Mouse (Mus musculus) liver, embryonic 13.5 days (tissue): Measurements from ENCODE around the gene Sept8. TPM values are rescaled to one million over a fixed set of nuclear protein-coding genes. Genes with fewer than 3 reads are reported as not detected.

Experiments used
- ATAC-seq: fragments of 200-750 bp; cut with Nextera tagmentation; 2 replicates; pipeline ENCODE4 v1.8.0; 2017; ENCODE audit warnings: low read depth, mild to moderate bottlenecking, moderate number of reproducible peaks, moderate library complexity
- DNase-seq: peaks from one replicate; pipeline ENCODE4 v3.0.0; 2022
- H3K27ac ChIP-seq: fragments of 300-500 bp; sonication (generic); 2 replicates; pipeline ENCODE4 v1.5.1; 2015; ENCODE audit warnings: moderate library complexity, mild to moderate bottlenecking, inconsistent platforms
- H3K27me3 ChIP-seq: fragments of 300-500 bp; sonication (generic); 2 replicates; pipeline ENCODE4 v1.6.1; 2015; ENCODE audit warnings: mild to moderate bottlenecking, inconsistent platforms
- H3K36me3 ChIP-seq: fragments of 300-500 bp; sonication (generic); 2 replicates; pipeline ENCODE4 v1.6.1; 2015; ENCODE audit warnings: mild to moderate bottlenecking, inconsistent platforms
- H3K4me1 ChIP-seq: fragments of 300-500 bp; sonication (generic); replicated peaks from 2 replicates; pipeline ENCODE4 v1.6.1; 2015; ENCODE audit warnings: inconsistent platforms
- H3K4me2 ChIP-seq: fragments of 300-500 bp; sonication (generic); 2 replicates; pipeline ENCODE4 v1.6.1; 2015; ENCODE audit warnings: inconsistent platforms, mild to moderate bottlenecking, moderate library complexity
- H3K4me3 ChIP-seq: fragments of 300-500 bp; sonication (generic); replicated peaks from 2 replicates; pipeline ENCODE4 v1.5.1; 2015; ENCODE audit warnings: mild to moderate bottlenecking, inconsistent platforms
- H3K9ac ChIP-seq: fragments of 300-500 bp; sonication (generic); 2 replicates; pipeline ENCODE4 v1.6.1; 2015; ENCODE audit warnings: mild to moderate bottlenecking, inconsistent platforms
- H3K9me3 ChIP-seq: fragments of 300-500 bp; sonication (generic); replicated peaks from 2 replicates; pipeline ENCODE4 v1.6.1; 2016; ENCODE audit warnings: inconsistent platforms
- WGBS: fragments of 180-500 bp; shearing (Covaris S2); methylation state at CpG from one replicate; pipeline ENCODE4 v1.1.7; 2015; ENCODE audit not compliant: insufficient replicate concordance; 5-methylcytosine and 5-hydroxymethylcytosine counted together
- polyA plus RNA-seq: library from polyadenylated mRNA; unstranded; fragments of >200 nt; fragmentation: Nextera tagmentation; extraction: Ambion mirVana; gene quantifications from 2 replicates; pipeline ENCODE4 v1.2.1, GENCODE M21; 2015

Sept8 gene
- polyA plus RNA-seq, 1 experiment from 2014 or later, result 21.9 TPM

GRCm38 (mm10) chr11:53518759-53519158, 298 bp upstream of the Sept8 start:
- Histone ChIP-seq H3K27ac (peak overlapping the region; percentile 96), H3K9ac (peak overlapping the region; percentile 96), H3K27me3 (no peaks in the 10 kb centered on the region), H3K4me1 (peaks cover 75% of the 10 kb centered on the region), H3K36me3 (no peaks in the 10 kb centered on the region), H3K4me3 (peak overlapping the region; percentile 89), H3K9me3 (no peaks in the 10 kb centered on the region), H3K4me2 (peak overlapping the region; percentile 95)
- DNase-seq (peak; percentile 56), ATAC-seq (peak; percentile 43)
- 17% methylated on average over 5 of the region's 5 CpGs for WGBS

GRCm38 (mm10) chr11:53520122-53520978, 1.3 kb downstream of the Sept8 start:
- peak overlapping the region; percentile 95 for H3K4me2 ChIP-seq
- peak overlapping the region; percentile 89 for H3K4me3 ChIP-seq
- ATAC-seq, result peak; percentile 83
- H3K4me1 ChIP-seq, result peaks cover 91% of the 10 kb centered on the region
- peaks cover 7% of the 10 kb centered on the region for H3K36me3 ChIP-seq
- 3% methylated on average over 24 of the region's 24 CpGs for WGBS
- H3K27me3 ChIP-seq, result no peaks in the 10 kb centered on the region
- H3K9ac ChIP-seq, result peak overlapping the region; percentile 96
- peak; percentile 77 for DNase-seq
- H3K9me3 ChIP-seq, result no peaks in the 10 kb centered on the region
- peak overlapping the region; percentile 96 for H3K27ac ChIP-seq

- peak overlapping the region; percentile 96 for H3K27ac ChIP-seq
- H3K4me3 ChIP-seq, result peak overlapping the region; percentile 89
- no peaks in the 10 kb centered on the region for H3K9me3 ChIP-seq
- H3K9ac ChIP-seq, result peak overlapping the region; percentile 96
- WGBS, result 20% methylated on average over 16 of the region's 16 CpGs
- peak overlapping the region; percentile 95 for H3K4me2 ChIP-seq
- peaks cover 95% of the 10 kb centered on the region for H3K4me1 ChIP-seq
- no peaks in the 10 kb centered on the region for H3K27me3 ChIP-seq
- DNase-seq (peak; percentile 29), ATAC-seq (peak; percentile 46)
- H3K36me3 ChIP-seq, result peaks cover 9% of the 10 kb centered on the region
These were observed 2.2 kb downstream of the Sept8 start for GRCm38 (mm10) chr11:53521120-53521820.

GRCm38 (mm10) chr11:53521821-53522131, 2.7 kb downstream of the Sept8 start:
- WGBS, result 31% methylated on average over 7 of the region's 7 CpGs
- DNase-seq (peak; percentile 34), ATAC-seq (peak; percentile 19)
- Histone ChIP-seq H3K9me3 (no peaks in the 10 kb centered on the region), H3K4me2 (peak overlapping the region; percentile 95), H3K4me3 (peak overlapping the region; percentile 89), H3K9ac (peak overlapping the region; percentile 96), H3K4me1 (peaks cover 96% of the 10 kb centered on the region), H3K27ac (peak overlapping the region; percentile 96), H3K36me3 (peaks cover 9% of the 10 kb centered on the region), H3K27me3 (no peaks in the 10 kb centered on the region)

- H3K9me3 ChIP-seq, result no peaks in the 10 kb centered on the region
- ATAC-seq, result no peak
- peak overlapping the region; percentile 89 for H3K4me3 ChIP-seq
- no peak for DNase-seq
- H3K4me1 ChIP-seq, result peaks cover 96% of the 10 kb centered on the region
- WGBS, result 76% methylated on average over 3 of the region's 3 CpGs
- peaks cover 9% of the 10 kb centered on the region for H3K36me3 ChIP-seq
- peak overlapping the region; percentile 96 for H3K27ac ChIP-seq
- no peaks in the 10 kb centered on the region for H3K27me3 ChIP-seq
- peak overlapping the region; percentile 95 for H3K4me2 ChIP-seq
- H3K9ac ChIP-seq, result peak overlapping the region; percentile 96
These were observed 3.3 kb downstream of the Sept8 start for GRCm38 (mm10) chr11:53522362-53522761.

- DNase-seq, result no peak
- Histone ChIP-seq H3K4me2 (peak overlapping the region; percentile 95), H3K4me3 (peak overlapping the region; percentile 89), H3K4me1 (peaks cover 96% of the 10 kb centered on the region), H3K27ac (peak overlapping the region; percentile 96), H3K36me3 (peaks cover 12% of the 10 kb centered on the region), H3K9ac (peak overlapping the region; percentile 96), H3K9me3 (no peaks in the 10 kb centered on the region), H3K27me3 (no peaks in the 10 kb centered on the region)
- no peak for ATAC-seq
- 47% methylated on average over 9 of the region's 9 CpGs for WGBS
These were observed 3.9 kb downstream of the Sept8 start for GRCm38 (mm10) chr11:53522930-53523329.

GRCm38 (mm10) chr11:53523545-53524405, 4.7 kb downstream of the Sept8 start:
- H3K27ac ChIP-seq, result 0 out of 2 replicates have a peak overlapping the region, but pooled peaks have one; percentile 26
- no peaks in the 10 kb centered on the region for H3K27me3 ChIP-seq
- H3K4me2 ChIP-seq, result 0 out of 2 replicates have a peak overlapping the region, but pooled peaks have one; percentile 95
- H3K4me3 ChIP-seq, result no peak overlapping the region
- H3K9ac ChIP-seq, result no peak overlapping the region
- DNase-seq, result no peak
- 78% methylated on average over 14 of the region's 14 CpGs for WGBS
- H3K36me3 ChIP-seq, result peaks cover 13% of the 10 kb centered on the region
- ATAC-seq, result no peak
- H3K9me3 ChIP-seq, result no peaks in the 10 kb centered on the region
- H3K4me1 ChIP-seq, result peaks cover 96% of the 10 kb centered on the region

GRCm38 (mm10) chr11:53524905-53525304, 5.8 kb downstream of the Sept8 start:
- no peak overlapping the region for H3K4me3 ChIP-seq
- peak; percentile 36 for DNase-seq
- 61% methylated on average over 6 of the region's 6 CpGs for WGBS
- no peak overlapping the region for H3K4me2 ChIP-seq
- H3K27me3 ChIP-seq, result no peaks in the 10 kb centered on the region
- H3K36me3 ChIP-seq, result peaks cover 19% of the 10 kb centered on the region
- ATAC-seq, result no peak
- H3K9ac ChIP-seq, result no peak overlapping the region
- H3K9me3 ChIP-seq, result no peaks in the 10 kb centered on the region
- no peak overlapping the region for H3K27ac ChIP-seq
- peaks cover 97% of the 10 kb centered on the region for H3K4me1 ChIP-seq

GRCm38 (mm10) chr11:53525461-53525860, 6.4 kb downstream of the Sept8 start:
- DNase-seq (no peak), ATAC-seq (no peak)
- Histone ChIP-seq H3K4me3 (no peak overlapping the region), H3K27me3 (no peaks in the 10 kb centered on the region), H3K36me3 (peaks cover 19% of the 10 kb centered on the region), H3K27ac (no peak overlapping the region), H3K4me2 (no peak overlapping the region), H3K9me3 (no peaks in the 10 kb centered on the region), H3K9ac (0 out of 2 replicates have a peak overlapping the region, but pooled peaks have one; percentile 28), H3K4me1 (peaks cover 97% of the 10 kb centered on the region)
- WGBS, result 75% methylated on average over 4 of the region's 4 CpGs

- peaks cover 81% of the 10 kb centered on the region for H3K4me1 ChIP-seq
- peak overlapping the region; percentile 49; the same call in 1 of the 2 replicates for H3K9ac ChIP-seq
These were observed 9.6 kb downstream of the Sept8 start for GRCm38 (mm10) chr11:53528397-53529252.

More at GRCm38 (mm10) chr11:53528397-53529252, 9.6 kb downstream of the Sept8 start:
- Histone ChIP-seq H3K9me3 (no peaks in the 10 kb centered on the region), H3K4me2 (no peak overlapping the region), H3K27me3 (no peaks in the 10 kb centered on the region), H3K36me3 (peaks cover 45% of the 10 kb centered on the region), H3K27ac (peak overlapping the region; percentile 23; the same call in 1 of the 2 replicates), H3K4me3 (no peak overlapping the region)
- ATAC-seq (peak; percentile 39), DNase-seq (no peak)
- WGBS, result 44% methylated on average over 9 of the region's 9 CpGs
